Mouse (Mus musculus): ENCODE results near the gene Ces2h.

GRCm38 (mm10) chr8:105011136-105011535 lies 10.5 kb downstream of the Ces2h start:
- TF ChIP-seq GATA1 (IDR thresholded peaks at IDR 0.05; ENCODE audit: borderline replicate concordance, low read length) (no peak), FLI1 (IDR thresholded peaks at IDR 0.05; ENCODE audit: low read length) (no peak)

Data from megakaryocyte, embryonic 14.5 days (primary cell).